Mouse (Mus musculus): ENCODE results near the gene Ddx23. TPM values are rescaled to one million over a fixed set of nuclear protein-coding genes. Genes with fewer than 3 reads are reported as not detected.

Ddx23 gene
- polyA plus RNA-seq (2012; fragmentation: generic; extraction: Trizol), result 10 to 100 TPM; 22.9 to 83.0 TPM

DNA sequence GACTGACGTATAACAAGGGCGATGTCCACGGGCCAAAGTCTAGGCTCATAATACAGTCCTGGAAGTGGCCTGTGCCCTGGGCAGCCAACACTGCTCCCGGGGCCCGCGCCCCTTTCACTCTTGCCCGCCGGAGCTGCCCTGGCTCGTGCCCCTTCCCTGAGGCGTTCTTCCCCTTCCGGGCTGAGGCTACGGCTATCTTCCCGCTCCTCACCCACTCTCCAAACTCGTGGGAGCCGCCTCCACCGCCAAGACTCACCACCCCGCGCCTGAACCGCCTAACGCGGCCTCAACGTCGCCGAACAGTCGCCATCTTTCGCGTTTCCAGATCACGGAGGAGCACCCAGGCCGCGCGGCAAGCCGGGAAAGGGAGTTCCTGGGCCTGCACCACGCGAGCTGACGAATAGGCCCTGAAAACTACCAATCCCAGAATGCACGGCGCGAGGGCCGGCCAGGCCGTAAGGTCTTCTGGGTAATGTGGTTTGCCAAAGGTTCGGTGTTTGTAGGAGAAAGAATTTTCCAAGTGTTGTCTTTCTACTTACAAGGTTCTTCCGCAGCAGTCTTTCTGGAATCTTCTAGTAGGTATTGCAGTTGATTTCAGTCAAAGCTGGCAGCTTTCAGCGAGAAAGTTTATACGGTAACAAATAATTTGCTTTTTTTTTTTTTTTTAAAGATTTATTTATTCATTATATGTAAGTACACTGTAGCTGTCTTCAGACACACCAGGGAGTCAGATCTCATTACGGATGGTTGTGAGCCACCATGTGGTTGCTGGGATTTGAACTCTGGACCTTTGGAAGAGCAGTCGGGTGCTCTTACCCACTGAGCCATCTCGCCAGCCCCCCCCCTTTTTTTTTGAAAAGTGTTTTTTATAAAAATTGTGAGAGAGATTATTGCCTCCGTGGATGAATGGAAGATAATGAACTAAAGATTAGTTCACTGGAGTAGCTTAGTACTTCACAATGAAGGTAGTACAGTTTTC, at the start of gene Ddx23:
Gene Ddx23, minus strand, starts transcription at position 328 of the 979 bp plus-strand sequence.

DNA sequence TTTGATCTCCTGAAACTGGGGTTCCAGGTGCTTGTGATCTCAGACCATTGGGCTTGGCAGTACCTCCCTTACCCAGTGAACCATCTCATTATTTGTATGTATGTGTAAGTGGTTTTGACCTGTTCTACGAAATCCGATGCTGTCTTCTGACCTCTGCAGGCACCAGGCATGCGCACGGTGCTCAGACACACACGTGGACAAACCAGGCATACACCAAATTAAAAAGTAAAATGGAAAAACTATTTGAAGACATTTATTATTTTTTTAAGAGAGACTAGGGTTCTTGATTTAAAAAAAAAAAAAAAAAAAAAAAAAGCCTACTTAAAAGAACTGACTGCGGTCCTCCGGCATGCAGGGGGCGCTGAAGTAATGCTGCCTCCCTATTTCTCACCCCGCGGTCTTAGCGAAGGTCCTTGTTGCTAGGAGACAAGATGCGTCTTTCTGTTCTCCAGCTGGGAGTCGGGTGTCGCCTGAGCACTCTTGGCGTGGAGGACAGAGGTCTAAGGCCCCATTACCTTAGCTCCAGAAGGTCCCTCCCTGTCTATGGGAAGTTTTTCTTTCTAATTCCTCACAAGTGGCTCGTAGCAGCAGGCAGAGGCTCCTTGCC, 45.2 kb upstream of the Ddx23 start, which contains the start of gene Ccdc65:
Gene Ccdc65, plus strand, starts transcription at position 442 of the 607 bp plus-strand sequence.

DNA sequence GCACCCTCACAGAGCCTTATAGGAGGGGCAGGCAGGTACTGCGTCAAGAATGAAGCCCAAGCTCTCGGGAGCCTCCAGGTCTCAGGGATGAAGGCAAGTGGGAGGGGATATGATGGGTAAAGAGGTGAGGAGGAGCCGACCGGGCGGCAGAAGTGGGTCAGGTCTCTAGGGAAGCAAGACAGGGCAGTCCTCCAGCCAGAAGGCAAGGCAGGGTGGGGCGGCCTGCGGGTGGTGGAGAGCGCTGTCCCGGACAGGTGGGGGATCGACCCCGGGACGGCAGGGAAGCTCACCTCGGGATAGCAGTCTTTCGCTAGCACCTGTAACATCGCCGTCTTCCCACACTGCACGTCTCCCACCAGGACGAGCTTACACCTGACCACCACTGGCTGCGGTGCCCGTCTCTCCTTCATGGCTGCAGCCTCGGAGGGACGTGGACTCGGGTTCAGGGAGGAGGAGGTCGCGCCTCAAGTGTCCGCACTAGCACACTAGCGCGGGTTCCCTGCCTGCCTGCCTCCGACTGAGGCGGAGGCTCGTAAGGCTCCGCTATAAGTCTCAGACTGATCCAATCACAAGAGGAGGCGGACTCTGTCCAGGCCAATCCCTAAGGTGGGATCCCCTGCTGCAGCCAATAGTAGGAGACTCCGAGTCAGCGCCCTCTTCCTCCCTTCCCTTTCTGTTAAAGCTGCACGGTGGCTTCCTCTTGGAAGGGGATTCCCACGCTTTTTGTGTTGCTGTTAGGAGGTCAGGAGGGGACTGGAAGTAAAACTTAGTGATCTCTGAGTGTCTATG, 14.4 kb upstream of the Ddx23 start, which contains the start of gene Rnd1:
Gene Rnd1, minus strand, starts transcription at position 522 of the 789 bp plus-strand sequence.

DNA sequence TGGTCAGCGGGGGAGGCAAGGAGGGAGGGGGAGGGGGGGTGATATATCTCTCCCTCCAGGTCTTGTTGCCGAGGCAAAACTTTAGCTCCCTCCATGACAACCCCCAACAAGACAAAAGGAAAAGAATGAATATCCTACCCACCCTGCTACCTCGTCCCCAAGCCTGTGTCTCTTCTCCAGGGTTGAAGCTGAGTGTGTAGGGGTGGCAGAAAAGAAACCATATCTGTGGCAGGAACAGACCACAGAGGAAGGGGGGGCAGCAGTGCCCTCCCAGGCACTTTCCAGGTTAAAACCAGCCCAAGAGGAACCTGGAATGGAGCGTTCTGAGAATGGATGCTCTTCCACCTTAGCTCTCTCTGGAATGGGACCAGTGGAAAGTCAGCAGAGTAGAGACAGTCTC, 32.2 kb downstream of the Ddx23 start, which contains the start of gene Cacnb3:
Gene Cacnb3, plus strand, starts transcription at position 301 of the 400 bp plus-strand sequence.

GRCm38 (mm10) chr15:98609331-98610130, 53.2 kb downstream of the Ddx23 start, which contains the start of gene Adcy6:
Gene Adcy6, minus strand, starts transcription at chr15:98610076.

Other genes with a start within 250 kb of the Ddx23 start
- not detected for gene Olfr282, start 231.7 kb downstream of the Ddx23 start, polyA plus RNA-seq (2012; fragmentation: generic; extraction: Trizol)
- gene Olfr281, start 210.3 kb downstream of the Ddx23 start, polyA plus RNA-seq (2012; fragmentation: generic; extraction: Trizol), result not detected
- not detected for gene OR5BS1P, start 193.0 kb downstream of the Ddx23 start, polyA plus RNA-seq (2012; fragmentation: generic; extraction: Trizol)
- not detected for gene Lalba, start 180.2 kb downstream of the Ddx23 start, polyA plus RNA-seq (2012; fragmentation: generic; extraction: Trizol)
- not detected for gene Olfr279, start 170.5 kb downstream of the Ddx23 start, polyA plus RNA-seq (2012; fragmentation: generic; extraction: Trizol)
- 10 to 100 TPM; 32.2 to 58.9 TPM for gene Kansl2, start 128.6 kb downstream of the Ddx23 start, polyA plus RNA-seq (2012; fragmentation: generic; extraction: Trizol)
- 10 to 100 TPM in 1 of 2 experiments, 1 to 10 TPM in 1; 2.5 to 12.9 TPM for gene Ccnt1, start 92.0 kb downstream of the Ddx23 start, polyA plus RNA-seq (2012; fragmentation: generic; extraction: Trizol)
- under 1 TPM in 1 of 2 experiments, not detected in 1; 0.20 TPM for gene 4930415O20Rik, start 91.9 kb downstream of the Ddx23 start, polyA plus RNA-seq (2012; fragmentation: generic; extraction: Trizol)
- gene Adcy6, start 52.8 kb downstream of the Ddx23 start, polyA plus RNA-seq (2012; fragmentation: generic; extraction: Trizol), result 10 to 100 TPM in 1 of 2 experiments, 1 to 10 TPM in 1; 7.2 to 50.2 TPM
- gene Cacnb3, start 32.1 kb downstream of the Ddx23 start, polyA plus RNA-seq (2012; fragmentation: generic; extraction: Trizol), result 100 to 1,000 TPM in 1 of 2 experiments, 10 to 100 TPM in 1; 85.9 to 108 TPM
- gene Rnd1, start 14.6 kb upstream of the Ddx23 start, polyA plus RNA-seq (2012; fragmentation: generic; extraction: Trizol), result 10 to 100 TPM in 1 of 2 experiments, 1 to 10 TPM in 1; 9.0 to 10.5 TPM
- gene Ccdc65, start 45.3 kb upstream of the Ddx23 start, polyA plus RNA-seq (2012; fragmentation: generic; extraction: Trizol), result 1 to 10 TPM in 1 of 2 experiments, under 1 TPM in 1; 0.59 to 4.3 TPM
- gene Fkbp11, start 65.3 kb upstream of the Ddx23 start, polyA plus RNA-seq (2012; fragmentation: generic; extraction: Trizol), result 100 to 1,000 TPM; 121 to 127 TPM
- 100 to 1,000 TPM in 1 of 2 experiments, 10 to 100 TPM in 1; 39.1 to 104 TPM for gene Arf3, start 100.3 kb upstream of the Ddx23 start, polyA plus RNA-seq (2012; fragmentation: generic; extraction: Trizol)
- 1 to 10 TPM in 1 of 2 experiments, under 1 TPM in 1; 0.04 to 1.3 TPM for gene Wnt10b, start 115.3 kb upstream of the Ddx23 start, polyA plus RNA-seq (2012; fragmentation: generic; extraction: Trizol)
- gene Wnt1, start 127.0 kb upstream of the Ddx23 start, polyA plus RNA-seq (2012; fragmentation: generic; extraction: Trizol), result under 1 TPM; 0.01 to 0.04 TPM
- under 1 TPM; 0.01 to 0.15 TPM for gene Ddn, start 146.6 kb upstream of the Ddx23 start, polyA plus RNA-seq (2012; fragmentation: generic; extraction: Trizol)
- gene Prkag1, start 168.6 kb upstream of the Ddx23 start, polyA plus RNA-seq (2012; fragmentation: generic; extraction: Trizol), result 100 to 1,000 TPM in 1 of 2 experiments, 10 to 100 TPM in 1; 90.5 to 115 TPM
- gene Kmt2d, start 208.3 kb upstream of the Ddx23 start, polyA plus RNA-seq (2012; fragmentation: generic; extraction: Trizol), result 10 to 100 TPM in 1 of 2 experiments, 1 to 10 TPM in 1; 1.5 to 24.2 TPM
- 1 to 10 TPM; 6.0 to 7.9 TPM for gene Rhebl1, start 231.6 kb upstream of the Ddx23 start, polyA plus RNA-seq (2012; fragmentation: generic; extraction: Trizol)
- gene Dhh, start 235.6 kb upstream of the Ddx23 start, polyA plus RNA-seq (2012; fragmentation: generic; extraction: Trizol), result under 1 TPM in 1 of 2 experiments, not detected in 1; 0.04 TPM